Mouse (Mus musculus): ENCODE results near the gene Cdkn2d.

DNA sequence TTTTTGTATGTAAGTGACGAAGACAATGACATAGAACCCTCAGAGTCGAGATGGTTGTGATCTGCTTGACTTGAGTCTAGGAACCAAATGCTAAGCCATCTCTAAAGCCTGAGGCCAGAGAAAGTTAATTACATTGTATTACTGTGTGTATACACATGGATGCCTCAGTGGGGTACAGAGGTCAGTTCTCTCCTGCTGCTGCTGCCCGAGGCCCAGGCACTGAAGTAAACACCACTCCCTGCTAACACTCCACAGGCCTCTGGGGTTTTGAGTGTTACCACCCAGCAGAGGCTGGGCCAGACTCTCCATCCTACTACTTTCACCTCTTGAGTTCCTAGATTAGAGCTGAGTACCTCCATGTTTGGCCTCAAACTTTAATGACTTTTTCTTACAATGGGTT is 7.2 kb downstream of the Cdkn2d start:
- TF ChIP-seq CTCF (conservative IDR thresholded peaks at IDR 0.05; ENCODE audit: insufficient read depth, insufficient read length, low read depth, low read length) = no peak
- TF ChIP-seq POLR2A (IDR thresholded peaks at IDR 0.05; ENCODE audit: low read depth, low read length) = no peak

All from kidney, adult 2 months (tissue).